ENCODE assay signal across 26 mouse cellular contexts in the genomic region with DNA sequence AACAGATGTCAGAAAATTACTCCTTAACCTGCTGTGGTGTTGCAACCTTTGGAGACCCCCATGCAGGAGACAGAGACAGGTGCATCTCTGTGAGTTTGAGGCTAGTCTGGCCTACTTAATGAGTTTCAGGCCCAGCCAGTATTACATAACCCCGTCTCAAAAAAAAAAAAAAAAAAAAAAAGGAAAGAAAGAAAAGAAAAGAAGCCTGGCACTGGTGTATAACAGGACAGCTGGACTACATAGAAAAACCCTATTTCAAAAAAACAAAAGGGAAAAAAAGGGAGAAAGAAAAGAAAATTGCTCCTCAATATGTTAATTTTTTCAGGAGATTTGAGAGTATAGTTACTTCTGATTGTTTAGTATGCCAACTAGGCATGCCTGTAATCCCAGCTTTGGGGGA. TPM values are rescaled to one million over a fixed set of nuclear protein-coding genes. Genes with fewer than 3 reads are reported as not detected.
DNase-seq lines count a peak whose midpoint lies in the region; ATAC-seq and TF ChIP-seq lines count a peak whose summit lies in the region.
"Had no signal": no experiment of that assay in that cellular context is flagged by ENCODE, and none has a peak within 500 bp of the region (broad histone marks: within the 10 kb centered on the region; RNA-seq: fewer than 3 reads in every experiment).

No protein-coding gene starts in this region.

- no peak overlapping the region for H3K4me2 ChIP-seq in forebrain, embryonic 14.5 days (ENCODE audit: low read length)
- no peak overlapping the region for H3K4me2 ChIP-seq in CH12.LX (ENCODE audit: insufficient read depth, low read depth, poor library complexity, severe bottlenecking)
- H3K4me2 ChIP-seq: embryonic facial prominence, embryonic 12.5 days; embryonic facial prominence, embryonic 15.5 days; forebrain, embryonic 12.5 days; heart, embryonic 12.5 days; heart, embryonic 15.5 days; hindbrain, embryonic 15.5 days had no signal

- no peak for TF ChIP-seq CTCF in CH12.LX (conservative IDR thresholded peaks at IDR 0.05 in 1 of 2, IDR thresholded peaks at IDR 0.05 in 1 of 2; ENCODE audit: low read depth in 2 of 2, low read length in 2 of 2)
- TF ChIP-seq CTCF in MEL (IDR thresholded peaks at IDR 0.05 in 2 of 3, conservative IDR thresholded peaks at IDR 0.05 in 1 of 3; ENCODE audit: control insufficient read depth in 1 of 3, insufficient read depth in 1 of 3, low read depth in 2 of 3, low read length in 3 of 3, poor library complexity in 1 of 3, severe bottlenecking in 1 of 3): no peak
- TF ChIP-seq CTCF in small intestine, adult 2 months (IDR thresholded peaks at IDR 0.05; ENCODE audit: extremely low read depth, insufficient read length, insufficient replicate concordance, low read depth, low read length): no peak

- no peak overlapping the region for H3K27ac ChIP-seq in forebrain, embryonic 14.5 days (ENCODE audit: low read depth, low read length)
- no peak overlapping the region for H3K27ac ChIP-seq in forebrain, embryonic 10.5 days
- H3K27ac ChIP-seq in CH12.LX (ENCODE audit: insufficient read depth, low read depth) (no peak overlapping the region), MEL (ENCODE audit: control insufficient read depth, low read depth, low read length) (no peak overlapping the region)
- H3K27ac ChIP-seq in small intestine, adult 2 months (ENCODE audit: insufficient read depth, low read depth, low read length): peak overlapping the region; percentile 41; the same call in 1 of the 2 replicates
- H3K27ac ChIP-seq: embryonic facial prominence, embryonic 12.5 days; embryonic facial prominence, embryonic 15.5 days; gastrocnemius, adult 2 months; heart, embryonic 15.5 days; hindbrain, embryonic 15.5 days had no signal

- H3K79me2 ChIP-seq in CH12.LX (replicated peaks; ENCODE audit: control insufficient read depth, extremely low read depth, insufficient read depth, poor library complexity, severe bottlenecking): peaks cover 23% of the 10 kb centered on the region
- peaks cover 18% of the 10 kb centered on the region for H3K79me2 ChIP-seq in MEL (ENCODE audit: control insufficient read depth, insufficient read depth, low read length, poor library complexity)

- no peak overlapping the region for H3K4me3 ChIP-seq in forebrain, embryonic 14.5 days (ENCODE audit: low read depth, low read length)
- H3K4me3 ChIP-seq in forebrain, embryonic 10.5 days: no peak overlapping the region
- H3K4me3 ChIP-seq in CH12.LX (replicated peaks in 1 of 3; ENCODE audit: low read depth in 2 of 3, low read length in 2 of 3, poor library complexity in 1 of 3): no peak overlapping the region
- H3K4me3 ChIP-seq in MEL (ENCODE audit: control insufficient read depth in 1 of 2, insufficient read depth in 1 of 2, low read depth in 2 of 2, low read length in 2 of 2): no peak overlapping the region
- no peak overlapping the region for H3K4me3 ChIP-seq in small intestine, adult 2 months (ENCODE audit: low read depth, low read length)
- H3K4me3 ChIP-seq: embryonic facial prominence, embryonic 12.5 days; embryonic facial prominence, embryonic 15.5 days; forebrain, embryonic 12.5 days; gastrocnemius, adult 2 months; heart, embryonic 12.5 days; heart, embryonic 15.5 days; hindbrain, embryonic 15.5 days had no signal

- no peak overlapping the region for H3K9ac ChIP-seq in forebrain, embryonic 14.5 days (ENCODE audit: low read length)
- H3K9ac ChIP-seq in CH12.LX (ENCODE audit: insufficient read depth, low read depth) (no peak overlapping the region), MEL (ENCODE audit: control insufficient read depth, low read depth, low read length, poor library complexity, severe bottlenecking) (no peak overlapping the region)
- H3K9ac ChIP-seq: embryonic facial prominence, embryonic 12.5 days; embryonic facial prominence, embryonic 15.5 days; forebrain, embryonic 12.5 days; heart, embryonic 12.5 days; heart, embryonic 15.5 days; hindbrain, embryonic 15.5 days had no signal

- no peaks in the 10 kb centered on the region for H3K9me3 ChIP-seq in forebrain, embryonic 14.5 days (replicated peaks; ENCODE audit: control insufficient read depth, low read length)
- H3K9me3 ChIP-seq in forebrain, embryonic 10.5 days: no peaks in the 10 kb centered on the region
- H3K9me3 ChIP-seq in CH12.LX (replicated peaks; ENCODE audit: low read length) (no peaks in the 10 kb centered on the region), MEL (replicated peaks; ENCODE audit: insufficient read depth, low read length) (no peaks in the 10 kb centered on the region)
- H3K9me3 ChIP-seq: embryonic facial prominence, embryonic 12.5 days; embryonic facial prominence, embryonic 15.5 days; forebrain, embryonic 12.5 days; heart, embryonic 12.5 days; heart, embryonic 15.5 days; hindbrain, embryonic 15.5 days had no signal

- 42% methylated on average over 1 of the region's 1 CpGs for WGBS in forebrain, embryonic 14.5 days
- 15% methylated on average over 1 of the region's 1 CpGs for WGBS in forebrain, embryonic 10.5 days
- 33% methylated on average over 1 of the region's 1 CpGs for WGBS in small intestine, adult 2 months

- DNase-seq in forebrain, embryonic 14.5 days (ENCODE audit: low spot score): peak; percentile 3
- DNase-seq in forebrain, embryonic 10.5 days (ENCODE audit: extremely low spot score, low spot score): no peak
- DNase-seq in CH12.LX (ENCODE audit: extremely low read depth) (no peak), MEL (ENCODE audit: low read depth, low spot score) (no peak)
- DNase-seq in embryo, embryonic 10 days (ENCODE audit: low spot score): no peak
- DNase-seq in layer of hippocampus, postnatal 10 days (ENCODE audit: low spot score in 2 of 2): no peak
- DNase-seq: adrenal gland, adult 2 months; adrenal gland, postnatal 14 days; cerebellum, adult 11-12 months; cerebellum, adult 8-10 months; cerebellum, postnatal 14 days; gastrocnemius, adult 2 months; gastrocnemius, postnatal 14 days; heart, adult 11 months; heart, postnatal 10 days; heart, postnatal 36 days had no signal

- dilution Hi-C loops in CH12.LX (cut with MboI; ENCODE audit: extremely low pct_ligation_motif_present, extremely low pct_unique_long_range_greater_than_20kb, low sequenced_read_pairs): no loop called here

- H3K36me3 ChIP-seq in forebrain, embryonic 14.5 days (ENCODE audit: control insufficient read depth, insufficient read depth, low read length): no peaks in the 10 kb centered on the region
- H3K36me3 ChIP-seq in forebrain, embryonic 10.5 days (replicated peaks): no peaks in the 10 kb centered on the region
- H3K36me3 ChIP-seq in CH12.LX (replicated peaks in 1 of 2; ENCODE audit: control insufficient read depth in 1 of 2, insufficient read depth in 1 of 2, low read length in 1 of 2): peaks cover 0 to under 1% of the 10 kb centered on the region in 2 experiments
- H3K36me3 ChIP-seq in MEL (ENCODE audit: control insufficient read depth in 1 of 2, insufficient read depth in 2 of 2, low read length in 2 of 2): peaks cover 0 to 26% of the 10 kb centered on the region in 2 experiments
- no peaks in the 10 kb centered on the region for H3K36me3 ChIP-seq in small intestine, adult 2 months (ENCODE audit: control insufficient read depth, insufficient read depth, low read length)
- H3K36me3 ChIP-seq: embryonic facial prominence, embryonic 12.5 days; embryonic facial prominence, embryonic 15.5 days; forebrain, embryonic 12.5 days; heart, embryonic 12.5 days; heart, embryonic 15.5 days; hindbrain, embryonic 15.5 days had no signal

- no peaks in the 10 kb centered on the region for H3K4me1 ChIP-seq in forebrain, embryonic 14.5 days (ENCODE audit: control insufficient read depth, insufficient read depth, low read length)
- peaks cover 11% of the 10 kb centered on the region for H3K4me1 ChIP-seq in forebrain, embryonic 10.5 days
- no peaks in the 10 kb centered on the region; a peak in 1 of 4 replicates for H3K4me1 ChIP-seq in CH12.LX (ENCODE audit: control insufficient read depth in 1 of 2, insufficient read depth in 2 of 2)
- peaks cover 6 to 13% of the 10 kb centered on the region in 2 experiments for H3K4me1 ChIP-seq in MEL (ENCODE audit: control insufficient read depth in 1 of 2, insufficient read depth in 2 of 2, low read length in 2 of 2)
- no peaks in the 10 kb centered on the region for H3K4me1 ChIP-seq in small intestine, adult 2 months (ENCODE audit: control insufficient read depth, insufficient read depth, insufficient read length, low read length)
- H3K4me1 ChIP-seq: embryonic facial prominence, embryonic 12.5 days; embryonic facial prominence, embryonic 15.5 days; forebrain, embryonic 12.5 days; heart, embryonic 15.5 days had no signal

- no peak for TF ChIP-seq RAD21 in CH12.LX (IDR thresholded peaks at IDR 0.05; ENCODE audit: low read depth, low read length)
- no peak for TF ChIP-seq RAD21 in MEL (IDR thresholded peaks at IDR 0.05; ENCODE audit: low read depth, low read length)

- no peaks in the 10 kb centered on the region for H3K27me3 ChIP-seq in forebrain, embryonic 14.5 days (replicated peaks; ENCODE audit: control insufficient read depth, insufficient read depth, low read length)
- H3K27me3 ChIP-seq in forebrain, embryonic 10.5 days (ENCODE audit: poor library complexity, severe bottlenecking): peaks cover 43% of the 10 kb centered on the region
- H3K27me3 ChIP-seq in CH12.LX (replicated peaks) (no peaks in the 10 kb centered on the region), MEL (ENCODE audit: control insufficient read depth in 1 of 2, insufficient read depth in 2 of 2, low read length in 2 of 2) (no peaks in the 10 kb centered on the region)
- H3K27me3 ChIP-seq in small intestine, adult 2 months (ENCODE audit: control insufficient read depth, insufficient read depth, low read length): no peaks in the 10 kb centered on the region
- H3K27me3 ChIP-seq: embryonic facial prominence, embryonic 12.5 days; embryonic facial prominence, embryonic 15.5 days; heart, embryonic 12.5 days; heart, embryonic 15.5 days; hindbrain, embryonic 15.5 days; Patski had no signal

- in situ Hi-C loops in CH12.LX (cut with MboI; ENCODE audit: low pct_ligation_motif_present, low pct_unique_long_range_greater_than_20kb, low sequenced_read_pairs): loop anchor here (25.0 kb wide), 1 partner anchor 94 kb away; no protein-coding TSS in a partner anchor

- no peak for ATAC-seq in forebrain, embryonic 14.5 days
- ATAC-seq: forebrain, embryonic 16.5 days; intestine, postnatal 0 days; Patski had no signal

- TF ChIP-seq POLR2A in CH12.LX (IDR thresholded peaks at IDR 0.05; ENCODE audit: low read depth, low read length): no peak
- no peak for TF ChIP-seq POLR2A in MEL (IDR thresholded peaks at IDR 0.05; ENCODE audit: control insufficient read depth in 1 of 2, insufficient read depth in 1 of 2, low read depth in 1 of 2, low read length in 2 of 2, poor library complexity in 1 of 2)
- no peak for TF ChIP-seq POLR2A in small intestine, adult 2 months (IDR thresholded peaks at IDR 0.05; ENCODE audit: low read depth, low read length)

- TF ChIP-seq EP300 in CH12.LX (IDR thresholded peaks at IDR 0.05; ENCODE audit: low read length): no peak
- no peak for TF ChIP-seq EP300 in MEL (IDR thresholded peaks at IDR 0.05; ENCODE audit: low read depth in 1 of 2, low read length in 2 of 2)

RNA-seq across cellular contexts. Expression of a gene that starts 1.8 kb away (rescaled TPM):
- polyA plus RNA-seq in forebrain, embryonic 14.5 days (2014; fragmentation: Nextera tagmentation; extraction: Ambion mirVana): 13.6 and 14.8 TPM in 2 replicates
- 16.9 and 18.1 TPM in 2 replicates for polyA plus RNA-seq in forebrain, embryonic 10.5 days (2016; fragmentation: Nextera tagmentation; extraction: Ambion mirVana)
- 12.7 and 13.7 TPM in 2 replicates for total RNA-seq in CH12.LX (2012; rRNA removed)
- total RNA-seq in CH12.LX (2014; rRNA removed): 29.2 and 33.2 TPM in 2 replicates
- polyA plus RNA-seq in CH12.LX (2012; ENCODE audit: insufficient read length, low read depth): 20.7 and 22.1 TPM in 2 replicates
- total RNA-seq in MEL (2012; rRNA removed): 22.4 and 24.3 TPM in 2 replicates
- 100 to 1,000 TPM in 1 of 2 experiments, 10 to 100 TPM in 1; 28.8 to 115 TPM for polyA plus RNA-seq in MEL (2012; ENCODE audit: insufficient read depth in 1 of 2, insufficient read length in 2 of 2, low read depth in 1 of 2, low replicate concordance in 2 of 2, missing spikeins in 1 of 2)
- 0.36 and 0.85 TPM in 2 replicates for polyA plus RNA-seq in small intestine, adult 2 months (2012; rRNA removed)
- 10 to 100 TPM; 17.5 to 18.6 TPM for total RNA-seq in layer of hippocampus, postnatal 10 days (2021)

RNA-seq across cellular contexts. Expression of a gene that starts 57.2 kb away (rescaled TPM):
- polyA plus RNA-seq in forebrain, embryonic 14.5 days (2014; fragmentation: Nextera tagmentation; extraction: Ambion mirVana): 30.0 and 31.3 TPM in 2 replicates
- polyA plus RNA-seq in forebrain, embryonic 10.5 days (2016; fragmentation: Nextera tagmentation; extraction: Ambion mirVana): 19.4 and 20.3 TPM in 2 replicates
- total RNA-seq in CH12.LX (2012; rRNA removed) (5.9 and 6.2 TPM in 2 replicates), CH12.LX (2014; rRNA removed) (14.7 and 18.1 TPM in 2 replicates), MEL (2012; rRNA removed) (14.8 and 15.6 TPM in 2 replicates)
- polyA plus RNA-seq in CH12.LX (2012; ENCODE audit: insufficient read length, low read depth) (12.3 and 13.4 TPM in 2 replicates), MEL (2012; ENCODE audit: insufficient read depth in 1 of 2, insufficient read length in 2 of 2, low read depth in 1 of 2, low replicate concordance in 2 of 2, missing spikeins in 1 of 2) (10 to 100 TPM in 1 of 2 experiments, not detected in 1; 19.1 TPM)
- polyA plus RNA-seq in small intestine, adult 2 months (2012; rRNA removed): 6.1 and 8.3 TPM in 2 replicates
- total RNA-seq in layer of hippocampus, postnatal 10 days (2021): 10 to 100 TPM; 37.3 to 39.4 TPM
